Mouse (Mus musculus): ENCODE data around the gene Mum1l1. TPM values are rescaled to one million over a fixed set of nuclear protein-coding genes. Genes with fewer than 3 reads are reported as not detected.
"Not testable (repeated sequence)": the region's sequence is repeated elsewhere in the genome, so short reads cannot be mapped to it uniquely, and the experiment has no call there.

Gene Mum1l1
- 1 to 10 TPM; 1.8 to 2.4 TPM for total RNA-seq (2021)
- long read RNA-seq, experiment 1, partial matches to known transcripts: 1 of 2 reads
- long read RNA-seq, experiment 1, other reads (novel, unspliced or antisense): 0 of 2 reads
- long read RNA-seq, experiment 2: 0 reads

DNA sequence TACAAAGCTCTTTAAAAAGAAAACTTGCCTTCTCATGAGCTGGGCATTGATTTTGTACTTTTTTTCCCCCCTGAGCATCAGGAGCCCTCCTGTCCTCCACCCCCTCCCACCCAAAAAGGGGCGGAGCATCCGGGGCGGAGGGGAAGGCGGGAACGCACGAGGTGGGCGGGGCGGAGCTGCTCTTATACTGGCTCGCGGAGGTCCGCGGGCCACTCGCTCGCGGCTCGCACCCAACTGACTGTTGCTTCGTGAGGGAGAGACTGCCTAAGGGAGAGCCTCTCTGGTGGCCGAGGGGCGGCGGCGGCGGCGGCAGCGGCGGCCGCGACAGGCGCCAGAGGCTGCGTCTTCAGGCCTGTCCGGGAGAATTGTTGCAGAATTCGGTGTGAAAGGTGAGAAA, at the start of gene Mum1l1:
Mum1l1 (plus strand) TSS at position 214 of the 397 bp plus-strand sequence.
- DNase-seq (ENCODE audit: low spot score in 2 of 2): peak in 1 of 2 experiments; percentile 8

DNA sequence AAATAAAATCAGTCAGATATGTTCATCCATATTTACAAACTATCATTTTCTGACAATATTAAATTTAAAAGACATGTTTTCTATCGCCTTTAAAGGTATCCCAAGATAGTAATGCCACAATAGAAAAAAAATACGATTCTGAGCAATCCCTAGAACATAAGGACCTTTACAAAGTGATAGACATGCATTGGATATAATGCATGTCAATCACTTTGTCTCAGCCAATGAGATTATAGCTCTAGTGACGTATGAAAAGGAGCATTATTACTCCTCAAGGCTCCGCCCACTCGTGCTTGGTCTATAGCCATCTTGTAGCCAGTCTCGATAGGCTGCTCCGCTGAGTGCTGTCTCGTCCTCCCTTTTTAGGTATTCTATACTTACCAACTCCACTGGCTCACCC, 30.9 kb upstream of the Mum1l1 start, which contains the start of gene 4933428M09Rik:
4933428M09Rik (plus strand) TSS at position 301 of the 400 bp plus-strand sequence.
- no peak for DNase-seq (ENCODE audit: low spot score in 2 of 2)

DNA sequence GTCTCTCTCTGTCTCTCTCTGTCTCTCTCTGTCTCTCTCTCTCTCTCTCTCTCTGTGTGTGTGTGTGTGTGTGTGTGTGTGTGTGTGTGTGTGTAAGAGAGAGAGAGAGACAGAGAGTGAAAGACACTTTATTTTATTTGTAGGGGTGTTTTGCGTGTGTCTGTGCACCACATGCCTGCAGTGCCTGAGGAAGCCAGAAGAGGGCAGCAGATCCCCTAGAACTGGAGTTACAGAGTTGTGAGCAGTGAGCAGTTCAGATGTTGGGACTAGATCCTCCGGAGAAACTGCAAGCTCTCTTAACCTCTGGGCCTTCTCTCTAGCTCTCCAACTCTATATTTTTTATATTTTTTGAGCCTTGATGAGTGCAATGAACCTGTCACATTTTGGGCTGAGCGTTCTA, 18.3 kb upstream of the Mum1l1 start:
- not testable (repeated sequence) for DNase-seq (ENCODE audit: low spot score in 2 of 2)

DNA sequence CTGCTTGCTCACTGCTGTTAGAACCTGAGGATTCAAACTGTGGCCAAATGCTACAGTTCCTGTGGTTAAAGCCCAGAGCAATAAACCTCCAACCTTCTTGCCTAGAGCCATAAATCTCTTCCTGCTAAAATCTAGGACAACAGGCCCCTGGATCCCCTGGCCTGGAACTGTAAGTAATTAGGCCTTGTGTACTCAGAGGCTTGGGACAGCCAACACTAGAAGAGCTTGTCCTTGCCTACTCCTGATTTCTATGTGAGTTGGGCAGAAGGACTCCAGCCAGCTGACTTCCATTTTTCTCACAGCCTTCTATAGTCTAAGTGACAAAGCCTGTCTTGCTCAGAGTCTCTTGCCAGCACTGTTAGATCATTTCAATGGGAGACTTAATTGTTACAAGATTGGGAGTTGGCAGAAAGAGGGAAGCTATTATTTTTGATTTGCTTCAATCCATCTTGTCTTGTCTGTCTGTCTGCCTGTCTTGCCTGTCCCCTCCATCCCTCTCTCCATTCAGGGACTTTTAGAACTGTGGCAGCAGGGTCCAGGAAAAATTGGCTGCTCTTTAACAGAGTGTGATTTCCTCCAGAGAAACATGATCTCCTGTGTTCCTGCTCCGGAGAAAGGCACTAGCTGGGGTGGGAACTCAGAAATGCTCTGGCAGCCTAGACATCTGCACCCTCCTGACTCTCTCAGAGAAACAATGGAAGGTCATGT, 15.1 kb upstream of the Mum1l1 start:
- no peak for DNase-seq (ENCODE audit: low spot score in 2 of 2)

DNA sequence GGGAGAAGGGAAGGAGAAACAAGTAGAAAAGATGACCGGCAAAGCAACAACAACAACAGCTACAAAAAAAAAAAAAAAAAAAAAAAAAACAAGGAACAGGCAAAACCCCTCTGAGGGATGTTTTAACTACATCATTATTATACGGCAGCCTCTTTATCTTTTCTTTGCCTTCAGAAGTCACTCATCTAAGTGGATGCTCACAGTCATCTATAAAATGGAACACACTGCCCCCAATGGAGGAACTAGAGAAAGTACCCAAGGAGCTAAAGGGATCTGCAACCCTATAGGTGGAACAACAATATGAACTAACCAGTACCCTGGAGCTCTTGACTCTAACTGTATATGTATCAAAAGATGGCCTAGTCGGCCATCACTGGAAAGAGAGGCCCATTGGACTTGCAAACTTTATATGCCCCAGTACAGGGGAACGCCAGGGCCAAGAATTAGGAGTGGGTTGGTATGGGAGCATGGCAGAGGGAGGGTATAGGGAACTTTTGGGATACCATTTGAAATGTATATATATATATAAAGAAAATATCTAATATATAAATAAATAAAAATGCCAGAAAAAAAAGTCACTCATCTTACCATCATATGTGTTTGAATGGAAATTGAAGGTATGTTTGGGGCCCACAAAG, 532 bp upstream of the Mum1l1 start:
- not testable (repeated sequence) for DNase-seq (ENCODE audit: low spot score in 2 of 2)

DNA sequence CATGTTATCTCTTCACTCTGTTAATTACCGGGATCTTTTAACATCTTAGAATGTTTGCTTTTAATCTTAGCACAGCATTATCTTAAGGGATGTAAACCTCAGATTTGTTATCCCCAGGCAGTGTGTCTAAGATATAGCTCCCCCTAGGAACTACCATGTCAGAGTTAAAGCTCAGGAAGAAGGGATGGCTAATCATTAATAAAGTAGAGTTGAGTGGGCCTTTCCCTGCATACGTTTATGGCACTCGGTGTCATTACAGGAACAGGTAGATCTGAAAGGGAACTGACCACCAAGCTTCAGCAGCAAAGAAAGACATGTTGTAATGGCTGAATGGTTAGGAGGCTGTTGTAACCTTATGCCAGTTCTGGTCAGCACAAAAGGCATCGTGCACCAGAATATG, 4.9 kb downstream of the Mum1l1 start:
- DNase-seq (ENCODE audit: low spot score in 2 of 2): no peak

DNA sequence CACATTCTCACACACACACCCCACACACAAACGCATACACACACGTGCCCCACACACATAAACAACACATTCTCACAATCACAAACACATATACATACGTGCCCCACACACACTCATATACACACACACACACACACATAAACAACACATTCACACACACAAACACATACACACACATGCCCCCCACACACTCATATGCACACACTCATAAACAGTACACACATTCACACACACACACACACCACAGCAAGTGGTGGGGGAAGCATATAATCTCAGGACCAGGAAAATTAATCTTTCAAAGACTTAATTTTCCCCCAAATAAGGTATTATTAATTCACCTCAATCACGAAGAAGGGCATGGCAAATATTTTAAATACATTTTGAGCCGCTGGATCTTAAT, 6.6 kb downstream of the Mum1l1 start:
- no peak for DNase-seq (ENCODE audit: low spot score in 2 of 2)

DNA sequence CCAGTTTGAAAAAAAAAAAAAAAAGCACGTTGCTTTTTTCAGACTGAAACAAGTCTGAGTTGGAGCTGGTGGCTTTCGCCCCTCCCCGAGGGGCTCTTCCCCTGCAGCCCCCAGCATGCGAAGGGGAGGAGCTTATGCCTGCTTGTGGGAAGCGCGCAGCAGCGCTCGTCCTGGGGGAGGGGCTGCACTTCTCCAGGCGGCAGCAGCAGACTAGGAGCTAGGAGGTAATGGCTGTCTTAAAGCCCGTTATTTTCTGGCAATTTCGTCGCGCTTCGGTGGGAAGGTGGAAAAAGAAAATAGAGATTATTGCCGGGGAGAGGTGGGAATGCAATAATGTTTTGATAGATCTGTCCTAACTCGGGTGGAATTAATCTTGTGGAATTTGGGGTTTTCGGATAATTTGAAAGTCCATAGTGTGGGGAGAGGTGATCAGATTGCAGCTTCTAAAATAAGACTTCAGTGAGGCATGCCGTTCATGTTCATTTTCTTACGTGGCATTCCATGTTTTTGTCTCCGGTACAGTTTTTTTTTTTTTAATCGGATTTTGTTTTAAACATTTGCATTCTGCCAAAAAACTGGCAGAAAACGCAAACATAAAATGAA, 7.2 kb downstream of the Mum1l1 start:
- peak; percentile 4 to 21 for DNase-seq (ENCODE audit: low spot score in 2 of 2)

DNA sequence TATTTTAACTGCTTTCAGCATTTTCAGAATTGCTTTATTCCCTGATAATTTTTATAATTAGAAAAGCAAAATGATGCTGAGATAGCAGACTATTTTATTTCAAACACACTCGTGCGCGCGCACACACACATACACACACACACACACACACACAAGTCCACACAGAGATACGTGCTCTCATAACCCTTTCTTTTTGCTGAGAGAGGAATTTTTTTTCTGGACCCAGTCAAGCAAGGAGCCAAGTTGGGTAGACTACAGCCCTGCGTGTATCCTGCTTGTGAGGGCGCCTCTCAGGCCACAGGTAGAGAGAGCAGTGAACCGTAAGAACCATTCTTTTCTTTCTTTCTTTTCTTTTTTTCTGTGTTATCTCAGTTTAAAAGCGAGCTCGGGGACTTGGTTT, 7.9 kb downstream of the Mum1l1 start:
- no peak for DNase-seq (ENCODE audit: low spot score in 2 of 2)

DNA sequence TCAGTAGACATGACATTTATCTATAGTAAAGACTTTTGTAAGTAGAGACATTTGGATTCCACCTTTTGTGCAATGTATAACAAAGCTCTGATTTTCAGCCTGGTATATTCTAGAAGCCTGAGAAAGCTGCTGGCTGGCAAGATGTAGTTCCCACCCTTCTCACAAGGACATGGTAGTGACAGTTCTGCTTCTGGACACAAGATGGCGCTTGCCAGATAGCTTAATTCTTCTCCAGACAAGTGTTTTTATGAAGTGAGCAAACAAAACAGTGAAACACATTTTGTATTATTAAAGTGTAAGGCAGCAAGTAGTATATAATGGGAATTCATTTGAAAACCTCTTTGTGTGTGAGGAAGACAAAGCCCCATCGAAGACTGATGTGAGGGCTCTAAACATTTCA, 9.2 kb downstream of the Mum1l1 start:
- peak; percentile 24 to 44 for DNase-seq (ENCODE audit: low spot score in 2 of 2)

DNA sequence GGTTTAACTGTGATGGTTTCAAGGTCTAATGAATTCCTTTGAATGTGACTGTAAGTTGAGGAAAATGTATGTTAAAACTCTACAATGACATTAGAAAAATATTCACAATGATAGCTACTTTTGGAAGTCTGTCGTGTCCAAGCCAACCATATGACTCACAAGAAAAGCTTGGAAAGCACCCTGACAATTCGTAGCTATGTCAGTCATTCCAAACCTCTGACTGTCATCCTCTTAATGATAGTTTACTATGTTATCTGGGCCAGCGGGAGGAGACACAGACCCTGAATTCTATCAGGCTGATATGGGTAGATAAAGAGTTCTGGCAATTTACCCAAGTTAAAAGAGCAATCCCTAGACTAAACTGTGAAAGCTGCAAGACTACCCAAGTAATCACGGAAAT, 11.0 kb downstream of the Mum1l1 start:
- no peak for DNase-seq (ENCODE audit: low spot score in 2 of 2)

DNA sequence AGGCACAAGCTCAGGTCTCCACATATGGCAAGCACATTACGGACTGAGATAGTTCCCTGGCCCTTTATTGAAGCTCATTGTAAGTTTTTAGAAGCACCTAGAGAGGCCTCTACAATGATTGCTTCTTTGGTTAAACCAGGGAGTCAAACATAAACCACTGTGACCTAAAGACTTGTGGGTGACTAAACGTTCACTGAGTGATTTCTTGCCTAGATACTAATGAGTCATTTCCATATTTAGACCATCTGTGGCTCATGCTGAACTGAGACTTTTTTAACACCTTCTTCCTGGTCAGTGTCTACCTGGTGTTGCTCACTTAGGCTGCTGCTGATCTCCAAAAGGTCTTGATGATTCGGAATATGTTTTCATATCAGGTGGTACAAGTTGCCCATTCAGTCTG, 12.1 kb downstream of the Mum1l1 start:
- no peak for DNase-seq (ENCODE audit: low spot score in 2 of 2)

DNA sequence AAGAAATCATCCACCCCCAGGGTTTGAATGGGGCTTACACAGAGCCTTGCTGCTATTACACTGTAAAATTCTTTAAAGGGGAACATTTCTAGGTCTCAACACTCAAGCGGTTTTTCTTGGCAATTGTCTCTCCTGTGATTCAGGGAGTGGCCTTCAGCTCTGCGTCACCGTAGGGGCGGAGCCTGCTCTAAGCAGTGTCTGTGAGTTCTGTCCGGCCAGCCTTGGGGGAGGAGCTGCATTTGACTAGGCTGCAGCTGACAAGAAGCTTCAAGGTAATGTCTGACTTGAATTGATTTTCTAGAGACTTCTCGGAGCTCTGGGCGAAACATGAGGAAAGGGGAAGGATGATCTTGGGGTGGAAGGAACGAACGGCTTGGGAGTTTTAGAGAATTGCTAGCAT, 21.3 kb downstream of the Mum1l1 start:
- DNase-seq (ENCODE audit: low spot score in 2 of 2): peak; percentile 4 to 9

DNA sequence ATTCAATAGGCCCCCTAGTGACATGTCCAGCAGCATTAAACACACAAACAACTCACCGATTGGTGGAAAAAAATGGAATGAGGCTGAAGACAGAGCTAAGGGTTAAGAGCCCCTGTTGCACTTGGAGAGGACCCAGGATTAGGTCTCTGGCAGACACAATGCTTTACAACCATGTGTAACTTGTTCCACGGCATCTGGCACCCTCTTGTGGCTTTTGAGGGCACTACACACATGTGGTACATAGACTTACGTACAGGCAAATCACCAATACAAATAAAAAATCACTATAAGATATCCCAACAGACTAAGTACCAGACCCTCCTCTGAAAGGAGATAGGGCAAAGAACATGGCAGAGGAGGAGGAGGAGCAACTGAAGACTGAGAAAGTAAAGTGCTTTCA, 37.5 kb downstream of the Mum1l1 start:
- no peak for DNase-seq (ENCODE audit: low spot score in 2 of 2)

DNA sequence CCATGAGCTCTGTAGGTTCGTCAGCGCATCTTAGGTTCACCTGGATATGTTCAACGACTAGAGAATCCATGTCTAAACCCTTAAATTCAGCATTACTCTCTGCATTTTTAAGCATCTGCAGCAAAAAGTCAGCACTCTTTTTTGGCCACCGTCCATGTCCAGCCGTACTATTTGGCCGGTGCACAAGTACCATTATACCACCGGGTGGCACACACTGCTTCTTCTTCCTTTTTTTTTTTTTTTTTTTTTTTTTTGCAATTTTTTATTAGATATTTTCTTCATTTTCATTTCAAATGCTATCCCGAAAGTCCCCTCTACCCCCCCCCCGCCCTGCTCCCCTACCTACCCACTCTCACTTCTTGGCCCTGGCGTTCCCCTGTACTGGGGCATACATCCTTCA, 47.2 kb downstream of the Mum1l1 start:
- no peak for DNase-seq (ENCODE audit: low spot score in 2 of 2)

DNA sequence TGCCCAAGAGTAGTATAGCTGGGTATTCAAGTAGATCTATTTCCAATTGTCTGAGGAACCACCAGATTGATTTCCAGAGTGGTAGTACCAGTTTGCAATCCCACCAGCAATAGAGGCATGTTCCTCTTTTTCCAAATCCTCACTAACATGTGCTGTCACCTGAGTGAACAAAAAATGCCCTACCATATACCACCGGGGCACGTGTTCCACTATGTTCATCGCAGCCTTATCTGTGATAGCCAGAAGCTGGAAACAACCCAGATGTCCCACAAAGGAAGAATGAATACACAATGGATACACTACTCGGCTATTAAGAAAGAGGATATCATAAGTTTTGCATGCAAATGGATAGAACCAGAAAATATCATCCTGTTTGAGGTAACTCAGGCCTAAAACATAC, 72.1 kb downstream of the Mum1l1 start:
- no peak for DNase-seq (ENCODE audit: low spot score in 2 of 2)

Other genes starting within 250 kb of the Mum1l1 start
- gene Serpina7, start 124.8 kb upstream of the Mum1l1 start, total RNA-seq (2021): not detected
- gene 4930513O06Rik, start 123.8 kb upstream of the Mum1l1 start, total RNA-seq (2021): not detected
- gene 4933428M09Rik, start 30.8 kb upstream of the Mum1l1 start, total RNA-seq (2021): not detected
- gene Trap1a, start 123.6 kb downstream of the Mum1l1 start, total RNA-seq (2021): not detected

Data from left cerebral cortex, adult 18-20 months (tissue).